Mouse (Mus musculus) lung, embryonic 14.5 days (tissue): ENCODE measurements at regions not wholly inside any gene's neighbourhood (a gene's known extent, or its start where the extent isn't known, plus 50 kb on each side); places are given as distances from the start of the nearest gene placed in this dataset.

Source experiments
- ATAC-seq: fragments of 200-750 bp; cut with Nextera tagmentation; 2 replicates; pipeline ENCODE4 v1.8.0; 2017; ENCODE audit warnings: mild to moderate bottlenecking, moderate TSS enrichment, moderate library complexity; ENCODE audit not compliant: insufficient read depth
- DNase-seq: peaks from one replicate; pipeline ENCODE4 v3.0.0-alpha.2; 2015
- H3K27ac ChIP-seq: fragments of 300-500 bp; sonication (generic); 2 replicates; pipeline ENCODE4 v1.5.1; 2014; ENCODE audit warnings: low read depth, mild to moderate bottlenecking, moderate library complexity
- H3K27me3 ChIP-seq: fragments of 300-500 bp; sonication (generic); 2 replicates; pipeline ENCODE4 v1.6.1; 2014; ENCODE audit warnings: low read length, control low read depth; ENCODE audit not compliant: insufficient read depth
- H3K36me3 ChIP-seq: fragments of 300-500 bp; sonication (generic); 2 replicates; pipeline ENCODE4 v1.6.1; 2014; ENCODE audit warnings: control low read depth; ENCODE audit not compliant: insufficient read depth
- H3K4me1 ChIP-seq: fragments of 300-500 bp; sonication (generic); 2 replicates; pipeline ENCODE4 v1.6.1; 2014; ENCODE audit warnings: antibody characterized with exemption, control low read depth; ENCODE audit not compliant: insufficient read depth
- H3K4me2 ChIP-seq: fragments of 300-500 bp; sonication (generic); 2 replicates; pipeline ENCODE4 v1.6.1; 2014; ENCODE audit warnings: mild to moderate bottlenecking
- H3K4me3 ChIP-seq: fragments of 300-500 bp; sonication (generic); 2 replicates; pipeline ENCODE4 v1.5.1; 2014; ENCODE audit warnings: low read depth, low read length
- H3K9ac ChIP-seq: fragments of 300-500 bp; sonication (generic); 2 replicates; pipeline ENCODE4 v1.6.1; 2014
- H3K9me3 ChIP-seq: fragments of 300-500 bp; sonication (generic); 2 replicates; pipeline ENCODE4 v1.6.1; 2016; ENCODE audit warnings: low read depth, low read length, control low read depth
- CTCF ChIP-seq: IDR thresholded peaks from 2 replicates; pipeline ENCODE4 v1.5.1; 2016; ENCODE audit warnings: antibody characterized with exemption, low read depth
- WGBS: fragments of 180-500 bp; shearing (Covaris S2); extraction: QIAGEN DNeasy Blood & Tissue Kit; methylation state at CpG from one replicate; pipeline ENCODE4 v1.1.7; 2014; 5-methylcytosine and 5-hydroxymethylcytosine counted together

- no peaks in the 10 kb centered on the region for H3K36me3 ChIP-seq
- no peak overlapping the region for H3K4me3 ChIP-seq
- H3K4me2 ChIP-seq = no peak overlapping the region
- H3K27ac ChIP-seq = no peak overlapping the region
- 84% methylated on average over 4 of the region's 4 CpGs for whole genome bisulfite sequencing
- no peaks in the 10 kb centered on the region for H3K4me1 ChIP-seq
- ATAC-seq (no peak), DNase-seq (no peak)
- no peak for TF ChIP-seq CTCF
- no peaks in the 10 kb centered on the region for H3K9me3 ChIP-seq
- H3K27me3 ChIP-seq = no peaks in the 10 kb centered on the region
- no peak overlapping the region for H3K9ac ChIP-seq
Observed at GRCm38 (mm10) chr8:116043381-116043780, 335.8 kb upstream of the Maf start.

- H3K9ac ChIP-seq = no peak overlapping the region
- TF ChIP-seq CTCF = no peak
Observed at GRCm38 (mm10) chr8:116030966-116031365, 323.4 kb upstream of the Maf start.

GRCm38 (mm10) chr8:116025321-116025720 is 317.7 kb upstream of the Maf start:
- no peaks in the 10 kb centered on the region for H3K9me3 ChIP-seq

More at GRCm38 (mm10) chr8:116030966-116031365, 323.4 kb upstream of the Maf start:
- no peak overlapping the region for H3K4me2 ChIP-seq
- no peaks in the 10 kb centered on the region for H3K36me3 ChIP-seq
- H3K9me3 ChIP-seq = no peaks in the 10 kb centered on the region
- WGBS = 83% methylated on average over 10 of the region's 10 CpGs
- H3K27me3 ChIP-seq = no peaks in the 10 kb centered on the region
- H3K4me1 ChIP-seq = no peaks in the 10 kb centered on the region
- H3K4me3 ChIP-seq = no peak overlapping the region
- ATAC-seq = no peak
- no peak overlapping the region for H3K27ac ChIP-seq
- no peak for DNase-seq

GRCm38 (mm10) chr8:116024811-116025210 is 317.2 kb upstream of the Maf start:
- no peak for TF ChIP-seq CTCF
- no peaks in the 10 kb centered on the region for H3K4me1 ChIP-seq
- no peak overlapping the region for H3K9ac ChIP-seq
- H3K27ac ChIP-seq = no peak overlapping the region
- H3K4me2 ChIP-seq = no peak overlapping the region
- 69% methylated on average over 4 of the region's 4 CpGs for WGBS
- no peaks in the 10 kb centered on the region for H3K27me3 ChIP-seq
- no peaks in the 10 kb centered on the region for H3K36me3 ChIP-seq
- DNase-seq (no peak), ATAC-seq (no peak)
- no peaks in the 10 kb centered on the region for H3K9me3 ChIP-seq
- H3K4me3 ChIP-seq = no peak overlapping the region

More at GRCm38 (mm10) chr8:116025321-116025720, 317.7 kb upstream of the Maf start:
- Histone ChIP-seq H3K4me1 (no peaks in the 10 kb centered on the region), H3K27ac (no peak overlapping the region), H3K27me3 (no peaks in the 10 kb centered on the region), H3K4me2 (no peak overlapping the region), H3K36me3 (no peaks in the 10 kb centered on the region), H3K9ac (no peak overlapping the region), H3K4me3 (no peak overlapping the region)
- no peak for TF ChIP-seq CTCF
- ATAC-seq (no peak), DNase-seq (no peak)
- 74% methylated on average over 2 of the region's 2 CpGs for WGBS

GRCm38 (mm10) chr8:116021691-116022090 is 314.1 kb upstream of the Maf start:
- DNase-seq (no peak), ATAC-seq (no peak)
- no peaks in the 10 kb centered on the region for H3K4me1 ChIP-seq
- no peaks in the 10 kb centered on the region for H3K9me3 ChIP-seq
- no peak overlapping the region for H3K27ac ChIP-seq
- no peak for TF ChIP-seq CTCF
- no peaks in the 10 kb centered on the region for H3K27me3 ChIP-seq
- H3K36me3 ChIP-seq = no peaks in the 10 kb centered on the region
- no peak overlapping the region for H3K4me3 ChIP-seq
- H3K9ac ChIP-seq = no peak overlapping the region
- H3K4me2 ChIP-seq = no peak overlapping the region

- 69% methylated on average over 5 of the region's 5 CpGs for whole genome bisulfite sequencing
- H3K27ac ChIP-seq = no peak overlapping the region
- no peak overlapping the region for H3K4me3 ChIP-seq
- H3K27me3 ChIP-seq = no peaks in the 10 kb centered on the region
- DNase-seq (peak; percentile 37), ATAC-seq (peak; percentile 52; the same call in 1 of the 2 replicates)
- no peaks in the 10 kb centered on the region for H3K4me1 ChIP-seq
- no peak overlapping the region for H3K4me2 ChIP-seq
- no peaks in the 10 kb centered on the region for H3K36me3 ChIP-seq
- no peak for TF ChIP-seq CTCF
- H3K9ac ChIP-seq = no peak overlapping the region
- no peaks in the 10 kb centered on the region for H3K9me3 ChIP-seq
Observed at GRCm38 (mm10) chr8:115995320-115995719, 287.7 kb upstream of the Maf start.

- H3K36me3 ChIP-seq = no peaks in the 10 kb centered on the region
- whole genome bisulfite sequencing = 38% methylated on average over 6 of the region's 6 CpGs
- H3K4me2 ChIP-seq = no peak overlapping the region
- H3K9me3 ChIP-seq = no peaks in the 10 kb centered on the region
- ATAC-seq = peak; percentile 74; the same call in 1 of the 2 replicates
- no peak overlapping the region for H3K9ac ChIP-seq
- peak; percentile 67 for DNase-seq
- no peaks in the 10 kb centered on the region for H3K4me1 ChIP-seq
- H3K27me3 ChIP-seq = no peaks in the 10 kb centered on the region
- no peak overlapping the region for H3K4me3 ChIP-seq
- no peak overlapping the region for H3K27ac ChIP-seq
- no peak for TF ChIP-seq CTCF
Observed at GRCm38 (mm10) chr8:115991989-115992388, 284.4 kb upstream of the Maf start.

- H3K4me1 ChIP-seq = peaks cover 13% of the 10 kb centered on the region
- H3K27ac ChIP-seq = no peak overlapping the region
- H3K9me3 ChIP-seq = no peaks in the 10 kb centered on the region
- no peak overlapping the region for H3K9ac ChIP-seq
- H3K4me2 ChIP-seq = no peak overlapping the region
- H3K27me3 ChIP-seq = no peaks in the 10 kb centered on the region
- TF ChIP-seq CTCF = no peak
- WGBS = 68% methylated on average over 6 of the region's 6 CpGs
- DNase-seq (no peak), ATAC-seq (no peak)
- no peaks in the 10 kb centered on the region for H3K36me3 ChIP-seq
- no peak overlapping the region for H3K4me3 ChIP-seq
Observed at GRCm38 (mm10) chr8:115983397-115983796, 275.8 kb upstream of the Maf start.
